Mouse (Mus musculus) kidney, embryonic 15.5 days (tissue): ENCODE data around the gene Slc35e2. TPM values are rescaled to one million over a fixed set of nuclear protein-coding genes. Genes with fewer than 3 reads are reported as not detected.
"Not testable (repeated sequence)": the region's sequence is repeated elsewhere in the genome, so short reads cannot be mapped to it uniquely, and the experiment has no call there.

Experiments
- ATAC-seq: fragments of 200-750 bp; cut with Nextera tagmentation; replicated peaks from 2 replicates; pipeline ENCODE4 v1.8.0; 2017; ENCODE audit warnings: moderate TSS enrichment; ENCODE audit not compliant: low FRiP score
- H3K27ac ChIP-seq: fragments of 300-500 bp; sonication (generic); 2 replicates; pipeline ENCODE4 v1.5.1; 2015; ENCODE audit warnings: mild to moderate bottlenecking, inconsistent platforms
- H3K27me3 ChIP-seq: fragments of 300-500 bp; sonication (generic); 2 replicates; pipeline ENCODE4 v1.6.1; 2015; ENCODE audit warnings: inconsistent platforms
- H3K36me3 ChIP-seq: fragments of 300-500 bp; sonication (generic); 2 replicates; pipeline ENCODE4 v1.6.1; 2015; ENCODE audit warnings: inconsistent platforms
- H3K4me1 ChIP-seq: fragments of 300-500 bp; sonication (generic); 2 replicates; pipeline ENCODE4 v1.6.1; 2015; ENCODE audit warnings: inconsistent platforms
- H3K4me2 ChIP-seq: fragments of 300-500 bp; sonication (generic); 2 replicates; pipeline ENCODE4 v1.6.1; 2015; ENCODE audit warnings: moderate library complexity, mild to moderate bottlenecking, inconsistent platforms
- H3K4me3 ChIP-seq: fragments of 300-500 bp; sonication (generic); replicated peaks from 2 replicates; pipeline ENCODE4 v1.5.1; 2015; ENCODE audit warnings: mild to moderate bottlenecking, inconsistent platforms
- H3K9ac ChIP-seq: fragments of 300-500 bp; sonication (generic); 2 replicates; pipeline ENCODE4 v1.6.1; 2015; ENCODE audit warnings: mild to moderate bottlenecking, inconsistent platforms
- H3K9me3 ChIP-seq: fragments of 300-500 bp; sonication (generic); replicated peaks from 2 replicates; pipeline ENCODE4 v1.6.1; 2016; ENCODE audit warnings: inconsistent platforms
- WGBS: fragments of 180-500 bp; shearing (Covaris S2); methylation state at CpG from one replicate; pipeline ENCODE4 v1.1.7; 2015; ENCODE audit warnings: mixed read lengths; 5-methylcytosine and 5-hydroxymethylcytosine counted together
- polyA plus RNA-seq: library from polyadenylated mRNA; unstranded; fragments of >200 nt; fragmentation: Nextera tagmentation; extraction: Ambion mirVana; gene quantifications from 2 replicates; pipeline ENCODE4 v1.2.1, GENCODE M21; 2015

Slc35e2 gene
- polyA plus RNA-seq, 1 experiment from 2014 or later: 10.4 TPM

DNA sequence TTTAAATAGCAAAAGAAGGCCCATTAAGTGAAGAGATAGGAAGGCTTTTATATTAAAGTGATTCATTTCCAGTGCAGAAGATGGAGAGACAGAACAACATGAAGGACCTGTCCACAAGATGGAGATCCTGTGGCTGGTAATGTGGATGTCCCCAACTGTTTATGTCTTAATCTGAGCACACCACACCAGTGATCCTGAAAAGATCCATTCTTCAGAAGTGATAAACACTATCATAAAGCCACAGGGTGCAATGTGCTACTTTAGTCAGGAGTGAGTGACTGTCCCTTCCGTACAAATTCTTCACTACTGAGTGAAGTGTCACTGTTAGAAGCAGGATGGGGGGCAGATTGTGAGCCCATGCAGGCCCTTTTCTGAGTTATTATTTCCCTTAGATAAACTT, 1.5 kb downstream of the Slc35e2 start:
- ATAC-seq: no peak

DNA sequence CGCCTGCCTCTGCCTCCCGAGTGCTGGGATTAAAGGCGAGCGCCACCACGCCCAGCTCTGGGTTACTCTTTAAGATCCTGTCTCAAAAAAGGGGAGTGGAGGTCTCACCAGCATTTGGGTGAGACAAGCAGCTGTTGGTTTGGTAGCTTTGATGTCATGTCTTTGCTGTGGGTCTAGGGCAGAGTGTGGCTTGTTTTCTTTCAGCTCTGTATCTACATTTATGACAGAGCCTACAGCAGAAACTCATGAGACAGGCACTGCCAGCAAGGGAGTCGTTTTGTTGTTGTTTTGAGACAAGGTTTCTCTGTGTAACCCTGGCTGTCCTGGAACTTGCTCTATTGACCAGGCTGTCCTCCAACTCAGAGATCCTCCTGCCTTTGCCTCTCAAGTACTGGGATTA, 2.6 kb downstream of the Slc35e2 start:
- Histone ChIP-seq H3K4me2 (no peak overlapping the region), H3K36me3 (peaks cover 29% of the 10 kb centered on the region), H3K4me3 (no peak overlapping the region), H3K27ac (no peak overlapping the region), H3K9ac (no peak overlapping the region), H3K27me3 (no peaks in the 10 kb centered on the region), H3K9me3 (no peaks in the 10 kb centered on the region), H3K4me1 (peaks cover 17% of the 10 kb centered on the region)
- WGBS: 92% methylated on average over 6 of the region's 6 CpGs
- no peak for ATAC-seq

More for the DNA sequence above, 1.5 kb downstream of the Slc35e2 start:
- Histone ChIP-seq H3K4me2 (peak overlapping the region; percentile 86), H3K9me3 (no peaks in the 10 kb centered on the region), H3K4me3 (peak overlapping the region; percentile 81), H3K36me3 (peaks cover 29% of the 10 kb centered on the region), H3K4me1 (peaks cover 21% of the 10 kb centered on the region), H3K27me3 (no peaks in the 10 kb centered on the region), H3K9ac (peak overlapping the region; percentile 93; the same call in 1 of the 2 replicates), H3K27ac (no peak overlapping the region)
- 100% methylated on average over 1 of the region's 1 CpGs for WGBS

DNA sequence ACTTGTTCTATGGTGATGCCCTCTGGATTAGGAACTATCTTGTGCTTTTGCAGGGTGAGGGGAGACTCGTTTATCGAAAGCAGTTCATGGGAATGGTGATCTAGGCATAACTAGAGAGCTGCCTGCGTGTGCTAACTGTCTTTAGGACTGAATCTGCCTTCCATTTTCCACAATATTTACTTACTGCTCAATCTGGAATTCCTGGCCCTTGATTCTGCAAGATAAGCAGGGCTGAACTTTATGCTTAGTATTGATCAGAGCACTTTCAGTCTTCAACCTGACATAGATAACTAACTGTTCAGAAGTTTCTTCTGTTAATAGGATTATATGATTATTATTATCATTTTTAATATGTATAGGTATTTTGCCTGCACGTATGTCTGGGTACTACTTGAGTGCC, 3.9 kb downstream of the Slc35e2 start:
- no peak for ATAC-seq
- H3K27ac ChIP-seq: no peak overlapping the region
- no peak overlapping the region for H3K4me2 ChIP-seq
- 87% methylated on average over 4 of the region's 4 CpGs for WGBS
- H3K27me3 ChIP-seq: no peaks in the 10 kb centered on the region
- H3K9ac ChIP-seq: no peak overlapping the region
- peaks cover 42% of the 10 kb centered on the region for H3K36me3 ChIP-seq
- H3K9me3 ChIP-seq: no peaks in the 10 kb centered on the region
- H3K4me3 ChIP-seq: no peak overlapping the region
- peaks cover 15% of the 10 kb centered on the region for H3K4me1 ChIP-seq

GRCm38 (mm10) chr4:155606825-155607224, 5.6 kb downstream of the Slc35e2 start:
- WGBS: 39% methylated on average over 2 of the region's 2 CpGs
- Histone ChIP-seq H3K27ac (no peak overlapping the region), H3K4me2 (no peak overlapping the region), H3K4me3 (no peak overlapping the region), H3K9ac (no peak overlapping the region), H3K27me3 (no peaks in the 10 kb centered on the region), H3K4me1 (peaks cover 9% of the 10 kb centered on the region), H3K9me3 (no peaks in the 10 kb centered on the region), H3K36me3 (peaks cover 57% of the 10 kb centered on the region)
- peak; percentile 38; the same call in 1 of the 2 replicates for ATAC-seq

DNA sequence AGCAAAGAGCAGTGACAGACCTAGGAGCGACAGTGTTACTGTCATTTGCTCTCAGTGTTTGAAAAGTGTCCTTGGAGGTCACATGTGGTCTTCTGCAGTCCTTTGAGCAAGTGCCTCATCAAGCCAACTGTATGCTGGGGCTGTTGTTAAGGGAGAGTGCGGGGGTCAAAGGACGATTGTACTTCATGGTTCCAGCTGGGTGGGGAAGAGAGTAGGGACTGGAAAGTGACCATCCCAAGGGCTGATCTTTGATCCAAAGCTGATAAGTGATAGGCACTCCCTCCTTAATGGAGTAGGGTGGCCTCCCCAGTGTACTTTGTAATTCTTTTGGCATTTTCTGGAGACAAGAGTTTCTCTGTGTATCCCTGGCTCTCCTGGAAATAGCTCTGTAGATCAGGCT, 10.6 kb downstream of the Slc35e2 start:
- H3K9ac ChIP-seq: no peak overlapping the region
- H3K9me3 ChIP-seq: no peaks in the 10 kb centered on the region
- H3K27me3 ChIP-seq: no peaks in the 10 kb centered on the region
- no peak overlapping the region for H3K27ac ChIP-seq
- H3K4me3 ChIP-seq: no peak overlapping the region
- H3K36me3 ChIP-seq: peaks cover 75% of the 10 kb centered on the region
- no peaks in the 10 kb centered on the region for H3K4me1 ChIP-seq
- no peak for ATAC-seq
- WGBS: 94% methylated on average over 3 of the region's 3 CpGs
- H3K4me2 ChIP-seq: no peak overlapping the region

GRCm38 (mm10) chr4:155613264-155613663, 12.0 kb downstream of the Slc35e2 start:
- no peak overlapping the region for H3K9ac ChIP-seq
- no peaks in the 10 kb centered on the region for H3K9me3 ChIP-seq
- 95% methylated on average over 3 of the region's 3 CpGs for WGBS
- H3K4me1 ChIP-seq: no peaks in the 10 kb centered on the region
- H3K4me2 ChIP-seq: no peak overlapping the region
- H3K27me3 ChIP-seq: no peaks in the 10 kb centered on the region
- H3K36me3 ChIP-seq: peaks cover 89% of the 10 kb centered on the region
- no peak overlapping the region for H3K4me3 ChIP-seq
- no peak overlapping the region for H3K27ac ChIP-seq
- ATAC-seq: no peak

- H3K9ac ChIP-seq: no peak overlapping the region
- H3K36me3 ChIP-seq: peaks cover 82% of the 10 kb centered on the region
- 93% methylated on average over 5 of the region's 5 CpGs for WGBS
- no peaks in the 10 kb centered on the region for H3K9me3 ChIP-seq
- H3K4me1 ChIP-seq: peaks cover under 1% of the 10 kb centered on the region; the same call in 1 of the 2 replicates
- ATAC-seq: no peak
- H3K4me2 ChIP-seq: no peak overlapping the region
- H3K27me3 ChIP-seq: no peaks in the 10 kb centered on the region
- no peak overlapping the region for H3K4me3 ChIP-seq
- no peak overlapping the region for H3K27ac ChIP-seq
Observed at GRCm38 (mm10) chr4:155618321-155618720, 17.1 kb downstream of the Slc35e2 start.

DNA sequence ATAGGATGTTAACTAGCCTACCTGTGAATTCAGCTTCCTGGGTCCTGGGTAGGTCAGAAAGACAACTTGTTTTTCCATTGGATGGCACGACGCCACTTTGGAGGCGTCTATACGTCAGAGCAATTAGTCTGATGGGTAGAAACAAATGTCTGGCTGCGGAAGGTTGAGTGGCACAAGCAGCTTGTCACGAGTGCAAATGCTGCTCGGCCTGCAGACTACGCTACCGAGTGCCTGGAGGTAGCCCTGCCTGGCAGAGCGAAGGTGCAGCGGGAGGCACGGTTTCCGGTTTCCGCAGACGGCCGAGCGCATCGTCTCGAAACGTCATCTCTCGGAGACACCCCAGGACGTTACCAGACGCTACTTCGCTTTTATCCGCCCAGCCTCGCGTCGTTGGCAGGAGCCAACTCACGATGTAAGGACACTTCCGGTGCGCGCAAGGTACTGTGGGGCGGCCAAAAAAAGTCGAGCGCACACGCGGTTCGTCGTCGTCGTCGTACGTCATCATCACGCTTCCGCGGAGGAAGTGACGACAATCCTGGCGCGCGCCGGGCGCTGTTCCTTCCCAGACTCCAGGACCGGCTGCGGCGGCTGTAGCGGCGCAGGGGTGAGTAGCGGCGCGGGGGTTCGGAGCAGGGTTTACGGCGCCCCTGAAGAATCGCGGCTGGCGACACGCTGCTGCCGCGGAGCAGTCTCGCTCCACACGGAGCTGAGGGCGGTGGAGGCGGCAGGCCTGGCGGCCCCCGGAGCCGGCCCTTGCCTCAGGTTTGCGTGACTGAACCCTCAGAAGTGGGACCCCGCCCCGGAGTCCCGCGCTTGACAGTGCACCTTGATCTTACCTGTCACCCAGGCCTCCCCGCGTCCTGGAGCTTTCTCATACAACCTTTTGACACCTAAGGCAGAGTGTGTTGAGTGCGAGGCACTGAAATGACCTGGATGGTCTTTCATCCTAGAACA, 23.4 kb downstream of the Slc35e2 start, which contains the start of gene Cdk11b:
Gene Cdk11b, plus strand, starts transcription at position 517 of the 954 bp plus-strand sequence.
- peak within 1 kb of the TSS; percentile 91 for H3K4me3 ChIP-seq
- peaks cover 52% of the 10 kb centered on the region for H3K36me3 ChIP-seq
- WGBS: under 1% methylated on average over 84 of the region's 84 CpGs

GRCm38 (mm10) chr4:155630267-155630666, 29.1 kb downstream of the Slc35e2 start:
- ATAC-seq: no peak
- no peak overlapping the region for H3K4me3 ChIP-seq
- H3K27ac ChIP-seq: no peak overlapping the region
- no peaks in the 10 kb centered on the region for H3K9me3 ChIP-seq
- peaks cover 79% of the 10 kb centered on the region for H3K36me3 ChIP-seq
- H3K9ac ChIP-seq: no peak overlapping the region
- WGBS: 87% methylated on average over 6 of the region's 6 CpGs
- H3K4me2 ChIP-seq: no peak overlapping the region
- H3K4me1 ChIP-seq: peaks cover 3% of the 10 kb centered on the region
- no peaks in the 10 kb centered on the region for H3K27me3 ChIP-seq

More for the DNA sequence above, 23.4 kb downstream of the Slc35e2 start, which contains the start of gene Cdk11b:
- Histone ChIP-seq H3K27ac (peak within 1 kb of the TSS; percentile 96), H3K27me3 (no peaks in the 10 kb centered on the region), H3K9ac (peak within 1 kb of the TSS; percentile 82), H3K9me3 (no peaks in the 10 kb centered on the region), H3K4me2 (peak within 1 kb of the TSS; percentile 78), H3K4me1 (peaks cover 11% of the 10 kb centered on the region)
- peak; percentile 100 for ATAC-seq

GRCm38 (mm10) chr4:155635766-155636499, 34.7 kb downstream of the Slc35e2 start:
- Histone ChIP-seq H3K4me2 (no peak overlapping the region), H3K36me3 (peaks cover 91% of the 10 kb centered on the region), H3K4me1 (no peaks in the 10 kb centered on the region), H3K27me3 (no peaks in the 10 kb centered on the region), H3K9me3 (no peaks in the 10 kb centered on the region), H3K27ac (no peak overlapping the region), H3K9ac (no peak overlapping the region), H3K4me3 (no peak overlapping the region)
- ATAC-seq: no peak

DNA sequence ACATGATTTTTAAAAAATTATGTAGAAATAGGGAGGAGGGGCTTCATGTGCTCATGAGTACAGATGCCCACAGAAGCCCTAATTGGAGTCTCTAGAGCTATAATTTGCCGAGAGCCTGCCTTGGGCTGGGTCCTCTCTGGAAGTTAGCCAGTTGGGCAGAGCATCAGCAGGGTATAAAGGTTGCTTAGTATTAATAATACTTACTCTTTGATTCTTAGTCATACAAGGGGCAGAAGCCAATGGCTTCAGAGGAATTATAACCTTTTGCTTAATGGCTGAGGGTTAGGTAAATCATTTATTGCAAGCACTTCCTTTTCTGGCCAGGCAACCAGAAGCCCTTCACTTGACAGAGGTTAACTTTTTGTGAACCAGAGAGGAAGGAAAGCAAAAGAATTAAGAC, 42.3 kb downstream of the Slc35e2 start:
- Histone ChIP-seq H3K27ac (no peak overlapping the region), H3K27me3 (no peaks in the 10 kb centered on the region), H3K4me1 (no peaks in the 10 kb centered on the region), H3K9ac (no peak overlapping the region), H3K36me3 (peaks cover 90% of the 10 kb centered on the region), H3K4me3 (no peak overlapping the region), H3K9me3 (no peaks in the 10 kb centered on the region), H3K4me2 (no peak overlapping the region)
- ATAC-seq: no peak
- WGBS: 95% methylated on average over 1 of the region's 1 CpGs

DNA sequence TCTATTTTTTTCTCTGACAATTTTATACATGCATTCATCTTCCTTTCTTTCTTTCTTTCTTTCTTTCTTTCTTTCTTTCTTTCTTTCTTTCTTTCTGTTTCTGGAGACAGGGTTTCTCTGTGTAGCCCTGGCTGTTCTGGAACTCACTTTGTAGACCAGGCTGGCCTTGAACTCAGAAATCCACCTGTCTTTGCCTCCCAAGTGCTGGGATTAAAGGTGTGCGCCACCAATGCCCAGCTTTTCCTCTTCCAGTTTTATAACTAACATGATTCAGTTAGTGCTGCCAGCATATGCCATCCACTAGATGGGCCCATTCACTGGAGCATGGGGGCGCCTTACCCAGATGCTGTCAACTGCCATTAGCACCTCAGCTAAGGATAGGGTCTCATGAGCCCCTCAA, 44.1 kb downstream of the Slc35e2 start, which contains the start of gene Gm10563:
Gene Gm10563, minus strand, starts transcription at position 101 of the 400 bp plus-strand sequence.
- H3K4me2 ChIP-seq, H3K4me1 ChIP-seq, H3K9ac ChIP-seq, H3K27me3 ChIP-seq, ATAC-seq, H3K27ac ChIP-seq, H3K4me3 ChIP-seq, H3K9me3 ChIP-seq: not testable (repeated sequence)
- H3K36me3 ChIP-seq: peaks cover 92% of the 10 kb centered on the region
- WGBS: 96% methylated on average over 2 of the region's 2 CpGs
